Mouse (Mus musculus) E14TG2a.4 (cell line): Measurements from ENCODE around the gene Gls.

Experiments
- CTCF ChIP-seq: conservative IDR thresholded peaks from 2 replicates; pipeline ENCODE4 v1.5.1; 2014; ENCODE audit warnings: low read length
- POU5F1 ChIP-seq: IDR thresholded peaks from 2 replicates; pipeline ENCODE4 v1.6.1; 2014; ENCODE audit warnings: low read length, borderline replicate concordance

- TF ChIP-seq CTCF: no peak
- TF ChIP-seq POU5F1: no peak
Observed at GRCm38 (mm10) chr1:52274210-52274609, 41.2 kb upstream of the Gls start.
